Mouse (Mus musculus) lung, adult 2 months (tissue): ENCODE results near the gene Pld3.

Experiments used
- CTCF ChIP-seq: fragments of 200-500 bp; IDR thresholded peaks from 2 replicates; pipeline ENCODE4 v1.5.1; 2011; ENCODE audit warnings: mild to moderate bottlenecking, low read length, control low read depth; ENCODE audit not compliant: insufficient read depth
- POLR2A ChIP-seq: fragments of 200-500 bp; IDR thresholded peaks from 2 replicates; pipeline ENCODE4 v1.6.1; 2011; ENCODE audit warnings: low read depth, mild to moderate bottlenecking, control low read depth, low read length, borderline replicate concordance; ENCODE audit errors: extremely low read depth

GRCm38 (mm10) chr7:27590088-27590487 lies 37.1 kb upstream of the Pld3 start:
- no peak for TF ChIP-seq POLR2A
- no peak for TF ChIP-seq CTCF
